Mouse (Mus musculus) Patski (cell line): Measurements from ENCODE around the gene Plcl1. TPM values are rescaled to one million over a fixed set of nuclear protein-coding genes. Genes with fewer than 3 reads are reported as not detected.
"Not testable (repeated sequence)": the region's sequence is repeated elsewhere in the genome, so short reads cannot be mapped to it uniquely, and the experiment has no call there.

ENCODE experiments used
- ATAC-seq: fragments of 100-300 bp; one replicate; pipeline ENCODE4 v1.8.0; 2021
- CTCF ChIA-PET: fragments of 350-600 bp; sonication (Branson Sonifier 250); formaldehyde crosslinking; loops from one replicate; lab custom pipeline; 2022; ENCODE audit warnings: inconsistent platforms; lab: Charles Lee
- POLR2A ChIA-PET: fragments of 350-600 bp; sonication (Branson Sonifier 250); formaldehyde crosslinking; loops from one replicate; lab custom pipeline; 2022; ENCODE audit warnings: antibody characterized with exemption, inconsistent platforms; lab: Charles Lee
- DNase-seq: peaks from one replicate; pipeline ENCODE4 v3.0.0-alpha.2; 2011; ENCODE audit warnings: low read depth, low spot score
- H3K27me3 ChIP-seq: fragments of 371-371 bp; one replicate; pipeline ENCODE4 v1.5.1; 2021
- CTCF ChIP-seq: fragments of 100-300 bp; IDR thresholded peaks from one replicate; pipeline ENCODE4 v1.5.1; 2021
- in situ Hi-C: fragments of 300-500 bp; cut with MboI; formaldehyde crosslinking; loops from 3 replicates; pipeline ENCODE4 v1.11.1; 2018; ENCODE audit warnings: low pct_unique_long_range_greater_than_20kb, mixed read lengths
- polyA plus RNA-seq: library from polyadenylated mRNA; unstranded; gene quantifications from one replicate; pipeline ENCODE4 v1.2.3, GENCODE M21; 2021

The Plcl1 gene
- polyA plus RNA-seq, 1 experiment from 2014 or later: 15.2 TPM

GRCm38 (mm10) chr1:55454119-55454518 lies 48.4 kb downstream of the Plcl1 start:
- TF ChIP-seq CTCF: no peak
- H3K27me3 ChIP-seq: no peaks in the 10 kb centered on the region
- ChIA-PET POLR2A (no interaction called here), CTCF (no interaction called here)
- no peak for ATAC-seq
- DNase-seq: no peak
- in situ Hi-C loops: no loop called here

GRCm38 (mm10) chr1:55462301-55462700 lies 56.6 kb downstream of the Plcl1 start:
- peak; percentile 15 for DNase-seq
- POLR2A ChIA-PET: no interaction called here
- H3K27me3 ChIP-seq: no peaks in the 10 kb centered on the region

GRCm38 (mm10) chr1:55473756-55474155 lies 68.0 kb downstream of the Plcl1 start:
- in situ Hi-C loops: no loop called here
- H3K27me3 ChIP-seq: no peaks in the 10 kb centered on the region
- ChIA-PET CTCF (interaction anchor here (1.3 to 1.5 kb wide), 2 partner anchors 9 to 10 kb away, joined by 4 read pairs; no protein-coding TSS in a partner anchor), POLR2A (no interaction called here)
- ATAC-seq: no peak
- no peak for TF ChIP-seq CTCF
- DNase-seq: no peak

More at GRCm38 (mm10) chr1:55462301-55462700, 56.6 kb downstream of the Plcl1 start:
- in situ Hi-C loops: no loop called here
- TF ChIP-seq CTCF: no peak
- peak; percentile 21 for ATAC-seq
- CTCF ChIA-PET: interaction anchor here (1.5 to 2.2 kb wide), 2 partner anchors 26 to 276 kb away, joined by 3 to 4 read pairs; no protein-coding TSS in a partner anchor

GRCm38 (mm10) chr1:55474976-55475375 lies 69.3 kb downstream of the Plcl1 start:
- no peaks in the 10 kb centered on the region for H3K27me3 ChIP-seq
- ATAC-seq (no peak), DNase-seq (no peak)
- POLR2A ChIA-PET: no interaction called here
- no peak for TF ChIP-seq CTCF
- CTCF ChIA-PET: interaction anchor here (1.9 kb wide), 1 partner anchor 10 kb away, joined by 5 read pairs; no protein-coding TSS in a partner anchor
- in situ Hi-C loops: no loop called here

- POLR2A ChIA-PET, H3K27me3 ChIP-seq, in situ Hi-C loops, ATAC-seq, DNase-seq: not testable (repeated sequence)
- CTCF ChIA-PET: interaction anchor here (1.4 kb wide), 1 partner anchor 26 kb away, joined by 4 read pairs; no protein-coding TSS in a partner anchor
These were observed 81.7 kb downstream of the Plcl1 start for GRCm38 (mm10) chr1:55487371-55487770.

GRCm38 (mm10) chr1:55488261-55488660 lies 82.5 kb downstream of the Plcl1 start:
- DNase-seq: no peak
- in situ Hi-C loops: no loop called here
- ChIA-PET CTCF (interaction anchor here (1.0 to 1.4 kb wide), 2 partner anchors 12 to 27 kb away, joined by 4 read pairs; no protein-coding TSS in a partner anchor), POLR2A (interaction anchor here (0.7 kb wide), 1 partner anchor 87 kb away, joined by 5 read pairs; no protein-coding TSS in a partner anchor)
- no peak for TF ChIP-seq CTCF
- ATAC-seq: no peak
- H3K27me3 ChIP-seq: no peaks in the 10 kb centered on the region

- in situ Hi-C loops: no loop called here
- ChIA-PET POLR2A (no interaction called here), CTCF (interaction anchor here (1.0 kb wide), 2 partner anchors 11 to 61 kb away, joined by 3 to 4 read pairs; no protein-coding TSS in a partner anchor)
- DNase-seq (no peak), ATAC-seq (no peak)
- no peak for TF ChIP-seq CTCF
- no peaks in the 10 kb centered on the region for H3K27me3 ChIP-seq
These were observed 83.6 kb downstream of the Plcl1 start for GRCm38 (mm10) chr1:55489355-55489754.

- H3K27me3 ChIP-seq: no peaks in the 10 kb centered on the region
- in situ Hi-C loops: no loop called here
- DNase-seq (no peak), ATAC-seq (no peak)
- TF ChIP-seq CTCF: no peak
- ChIA-PET CTCF (interaction anchor here (0.7 to 2.0 kb wide), 3 partner anchors 11 to 27 kb away, joined by 3 to 4 read pairs (median 3); no protein-coding TSS in a partner anchor), POLR2A (interaction anchor here (0.7 kb wide), 1 partner anchor 10 kb away, joined by 4 read pairs; no protein-coding TSS in a partner anchor)
These were observed 94.2 kb downstream of the Plcl1 start for GRCm38 (mm10) chr1:55499872-55500271.

GRCm38 (mm10) chr1:55500981-55501682 lies 95.4 kb downstream of the Plcl1 start:
- no peak for ATAC-seq
- POLR2A ChIA-PET: interaction anchor here (0.6 to 0.7 kb wide), 2 partner anchors 88 to 880 kb away, joined by 3 read pairs; no protein-coding TSS in a partner anchor
- CTCF ChIA-PET: interaction anchor here (1.5 to 2.0 kb wide), 2 partner anchors 12 to 28 kb away, joined by 3 to 4 read pairs; no protein-coding TSS in a partner anchor
- no peak for TF ChIP-seq CTCF
- no peak for DNase-seq
- in situ Hi-C loops: no loop called here
- H3K27me3 ChIP-seq: no peaks in the 10 kb centered on the region

- in situ Hi-C loops: no loop called here
- H3K27me3 ChIP-seq: no peaks in the 10 kb centered on the region
- DNase-seq (no peak), ATAC-seq (no peak)
- POLR2A ChIA-PET: no interaction called here
- TF ChIP-seq CTCF: no peak
- CTCF ChIA-PET: interaction anchor here (2.0 kb wide), 1 partner anchor 11 kb away, joined by 4 read pairs; no protein-coding TSS in a partner anchor
These were observed 100.1 kb downstream of the Plcl1 start for GRCm38 (mm10) chr1:55505811-55506210.
